Mouse (Mus musculus) heart, embryonic 12.5 days (tissue): ENCODE data around the gene Mapkapk3. TPM values are rescaled to one million over a fixed set of nuclear protein-coding genes. Genes with fewer than 3 reads are reported as not detected.
A peak's percentile ranks its signal among the peaks of the same experiment; 100 is the strongest.

Experiments
- ATAC-seq: fragments of 200-750 bp; cut with Nextera tagmentation; 2 replicates; pipeline ENCODE4 v1.8.0; 2017; ENCODE audit warnings: moderate TSS enrichment, moderate library complexity; ENCODE audit not compliant: insufficient number of reproducible peaks, low FRiP score
- H3K27ac ChIP-seq: fragments of 300-500 bp; sonication (generic); 2 replicates; pipeline ENCODE4 v1.5.1; 2016; ENCODE audit warnings: mild to moderate bottlenecking, moderate library complexity; ENCODE audit not compliant: poor library complexity, severe bottlenecking
- H3K27me3 ChIP-seq: fragments of 300-500 bp; sonication (generic); replicated peaks from 2 replicates; pipeline ENCODE4 v1.6.1; 2016; ENCODE audit warnings: mild to moderate bottlenecking, moderate library complexity
- H3K36me3 ChIP-seq: fragments of 300-500 bp; sonication (generic); 2 replicates; pipeline ENCODE4 v1.6.1; 2016; ENCODE audit warnings: mild to moderate bottlenecking, moderate library complexity
- H3K4me1 ChIP-seq: fragments of 300-500 bp; sonication (generic); replicated peaks from 2 replicates; pipeline ENCODE4 v1.6.1; 2016; ENCODE audit warnings: mild to moderate bottlenecking
- H3K4me2 ChIP-seq: fragments of 300-500 bp; sonication (generic); 2 replicates; pipeline ENCODE4 v1.6.1; 2016; ENCODE audit warnings: mild to moderate bottlenecking, moderate library complexity
- H3K4me3 ChIP-seq: fragments of 300-500 bp; sonication (generic); 2 replicates; pipeline ENCODE4 v1.5.1; 2016; ENCODE audit warnings: mild to moderate bottlenecking
- H3K9ac ChIP-seq: fragments of 300-500 bp; sonication (generic); 2 replicates; pipeline ENCODE4 v1.6.1; 2016; ENCODE audit warnings: mild to moderate bottlenecking, moderate library complexity
- H3K9me3 ChIP-seq: fragments of 300-500 bp; sonication (generic); replicated peaks from 2 replicates; pipeline ENCODE4 v1.6.1; 2016; ENCODE audit warnings: mild to moderate bottlenecking, moderate library complexity
- WGBS: fragments of 180-500 bp; shearing (Covaris S2); methylation state at CpG from one replicate; pipeline ENCODE4 v1.1.7; 2016; 5-methylcytosine and 5-hydroxymethylcytosine counted together
- polyA plus RNA-seq: library from polyadenylated mRNA; unstranded; fragments of >200 nt; fragmentation: Nextera tagmentation; extraction: Ambion mirVana; gene quantifications from 2 replicates; pipeline ENCODE4 v1.2.1, GENCODE M21; 2016

The Mapkapk3 gene
- polyA plus RNA-seq, 1 experiment from 2014 or later = 7.1 TPM

DNA sequence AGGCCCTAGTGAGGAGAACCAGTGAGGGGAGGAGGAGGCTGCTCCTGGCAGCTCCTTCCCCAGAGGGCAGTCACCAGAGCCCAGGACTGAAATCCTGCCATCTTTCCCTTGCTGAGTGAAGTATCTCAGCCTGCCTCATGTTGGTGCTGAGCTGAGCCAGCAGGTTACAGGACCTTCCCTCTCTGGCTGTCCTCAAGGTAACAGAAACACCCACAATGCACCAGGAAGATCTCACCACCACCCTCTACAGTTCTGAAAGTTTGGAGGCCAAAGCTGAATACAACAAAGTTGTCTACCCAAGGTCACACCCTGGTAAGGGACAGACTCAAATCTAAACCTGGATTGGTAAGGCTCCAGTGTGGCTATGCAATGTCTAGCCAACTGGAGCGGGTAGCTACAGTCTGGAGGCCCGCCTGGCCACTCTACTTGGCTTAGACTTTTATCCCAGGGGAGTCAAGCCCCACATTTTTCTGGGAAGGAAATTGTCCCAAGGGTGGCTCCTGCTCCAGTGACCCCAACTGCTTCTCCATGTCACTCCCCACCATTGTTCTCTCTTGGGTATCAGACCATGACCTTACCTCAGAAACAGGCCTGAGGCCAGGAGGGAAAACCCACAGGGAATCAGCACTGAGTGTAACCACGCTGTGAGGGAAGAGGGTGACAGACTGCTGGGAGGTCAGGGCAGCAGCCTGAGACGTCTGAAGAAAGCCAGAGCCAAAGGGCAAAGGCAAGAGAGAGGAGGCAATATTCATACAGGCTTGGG, 35.3 kb upstream of the Mapkapk3 start:
- no peak for ATAC-seq
- H3K4me2 ChIP-seq = no peak overlapping the region
- H3K27me3 ChIP-seq = no peaks in the 10 kb centered on the region
- H3K9ac ChIP-seq = no peak overlapping the region
- H3K9me3 ChIP-seq = no peaks in the 10 kb centered on the region
- WGBS = 68% methylated on average over 4 of the region's 4 CpGs
- no peaks in the 10 kb centered on the region for H3K36me3 ChIP-seq
- H3K4me1 ChIP-seq = peaks cover 20% of the 10 kb centered on the region; the same call in 1 of the 2 replicates
- no peak overlapping the region for H3K4me3 ChIP-seq
- H3K27ac ChIP-seq = no peak overlapping the region

DNA sequence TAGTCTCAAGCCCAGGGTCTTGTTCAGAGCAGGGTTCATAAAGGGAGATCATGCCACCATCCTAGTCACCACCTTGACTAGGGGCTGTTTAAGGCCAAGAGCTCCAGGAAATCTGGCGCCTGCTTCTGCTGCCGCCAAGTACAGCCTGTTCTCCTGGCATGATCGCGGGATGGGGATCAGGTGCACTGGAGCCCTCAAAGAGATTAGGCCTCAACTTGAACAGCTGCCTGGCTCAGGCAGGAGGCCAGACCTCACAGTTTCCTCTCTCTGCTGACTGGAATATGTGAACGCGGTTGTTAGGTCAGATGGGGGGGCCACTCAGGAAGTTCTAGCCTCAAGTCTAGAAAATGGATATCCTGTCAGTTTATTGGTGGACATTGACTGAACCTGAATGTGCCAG, 33.9 kb upstream of the Mapkapk3 start:
- Histone ChIP-seq H3K9me3 (no peaks in the 10 kb centered on the region), H3K27me3 (no peaks in the 10 kb centered on the region), H3K4me1 (peaks cover 20% of the 10 kb centered on the region; the same call in 1 of the 2 replicates), H3K4me3 (no peak overlapping the region), H3K27ac (no peak overlapping the region), H3K4me2 (no peak overlapping the region), H3K9ac (no peak overlapping the region), H3K36me3 (no peaks in the 10 kb centered on the region)
- 49% methylated on average over 6 of the region's 6 CpGs for WGBS
- no peak for ATAC-seq

DNA sequence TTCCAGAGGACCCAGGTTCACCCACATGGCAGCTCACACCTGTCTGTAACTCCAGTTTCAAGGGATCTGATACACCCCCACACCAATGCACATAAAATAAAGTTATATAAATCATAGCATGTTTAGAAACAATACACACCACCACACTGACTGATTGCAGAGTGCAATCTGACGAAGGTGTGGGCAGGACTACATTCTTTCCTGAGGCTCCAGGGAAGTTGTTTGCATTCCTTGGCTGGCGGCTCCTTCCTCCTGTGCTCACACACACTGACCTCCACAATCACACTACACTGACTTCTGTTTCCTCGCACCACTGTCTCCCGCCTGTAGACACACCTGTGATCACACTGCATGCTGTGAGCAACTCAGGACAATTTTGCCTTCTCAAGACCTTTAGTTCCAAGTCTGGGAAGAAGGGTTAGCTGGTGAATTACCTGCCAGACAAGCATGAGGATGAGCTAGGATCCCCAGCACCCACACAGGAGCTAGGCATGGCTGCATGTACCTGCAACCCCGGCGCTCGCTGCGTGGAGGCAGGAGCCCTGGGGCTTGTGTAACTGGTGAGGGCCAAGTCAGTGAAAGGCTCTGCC, 32.9 kb upstream of the Mapkapk3 start:
- no peaks in the 10 kb centered on the region for H3K27me3 ChIP-seq
- WGBS = 66% methylated on average over 8 of the region's 8 CpGs
- peaks cover 20% of the 10 kb centered on the region; the same call in 1 of the 2 replicates for H3K4me1 ChIP-seq
- ATAC-seq = no peak
- no peak overlapping the region for H3K4me2 ChIP-seq
- H3K9me3 ChIP-seq = no peaks in the 10 kb centered on the region
- no peaks in the 10 kb centered on the region for H3K36me3 ChIP-seq
- no peak overlapping the region for H3K4me3 ChIP-seq
- no peak overlapping the region for H3K9ac ChIP-seq
- no peak overlapping the region for H3K27ac ChIP-seq

DNA sequence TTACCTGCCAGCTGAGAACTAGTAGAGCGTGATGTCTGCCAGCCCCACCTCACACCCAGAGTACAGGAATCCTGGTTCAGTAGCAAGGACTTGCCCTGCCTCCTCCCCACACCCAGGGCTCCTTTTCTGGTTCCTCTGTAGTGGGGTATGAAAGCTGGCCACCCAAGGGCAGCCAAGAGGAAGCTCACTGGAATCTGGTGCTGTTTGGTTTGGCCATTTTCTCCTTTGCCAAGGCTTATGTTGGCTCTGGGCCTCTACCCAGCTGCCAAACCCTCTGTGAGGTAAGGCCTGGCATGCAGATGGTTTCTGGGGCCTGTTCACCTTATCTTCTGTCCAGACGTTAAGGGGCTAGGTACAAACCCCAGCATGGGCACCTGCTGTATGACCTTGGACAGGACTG, 26.1 kb upstream of the Mapkapk3 start:
- H3K27me3 ChIP-seq = no peaks in the 10 kb centered on the region
- H3K4me1 ChIP-seq = 0 out of 2 replicates have a peak, but pooled peaks cover 5% of the 10 kb centered on the region
- H3K9ac ChIP-seq = no peak overlapping the region
- no peak for ATAC-seq
- H3K36me3 ChIP-seq = no peaks in the 10 kb centered on the region
- H3K9me3 ChIP-seq = no peaks in the 10 kb centered on the region
- no peak overlapping the region for H3K4me2 ChIP-seq
- no peak overlapping the region for H3K27ac ChIP-seq
- WGBS = 64% methylated on average over 2 of the region's 2 CpGs
- no peak overlapping the region for H3K4me3 ChIP-seq

DNA sequence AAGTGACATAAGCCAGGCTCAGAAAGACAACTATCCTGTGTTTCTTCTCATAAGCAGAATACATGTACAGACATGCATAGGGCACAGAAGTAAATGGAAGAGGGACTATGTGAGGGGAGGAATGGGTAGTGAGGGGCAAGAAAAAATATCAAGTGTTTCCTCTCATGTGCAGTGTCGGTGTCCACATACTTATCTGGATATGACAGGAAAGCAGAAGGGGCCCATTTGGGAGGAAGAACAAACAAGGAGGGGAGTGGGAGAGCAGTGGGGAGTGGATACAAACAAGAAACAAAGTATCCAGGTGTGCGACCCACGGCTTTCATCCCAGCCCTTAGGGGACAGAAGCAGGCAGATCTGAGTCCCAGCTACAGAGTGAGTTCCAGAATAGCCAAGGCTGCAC, 24.2 kb upstream of the Mapkapk3 start:
- no peak for ATAC-seq
- H3K4me3 ChIP-seq = no peak overlapping the region
- 0 out of 2 replicates have a peak, but pooled peaks cover 5% of the 10 kb centered on the region for H3K4me1 ChIP-seq
- no peaks in the 10 kb centered on the region for H3K9me3 ChIP-seq
- no peak overlapping the region for H3K4me2 ChIP-seq
- no peak overlapping the region for H3K27ac ChIP-seq
- no peak overlapping the region for H3K9ac ChIP-seq
- H3K36me3 ChIP-seq = no peaks in the 10 kb centered on the region
- H3K27me3 ChIP-seq = no peaks in the 10 kb centered on the region
- 48% methylated on average over 3 of the region's 3 CpGs for WGBS

DNA sequence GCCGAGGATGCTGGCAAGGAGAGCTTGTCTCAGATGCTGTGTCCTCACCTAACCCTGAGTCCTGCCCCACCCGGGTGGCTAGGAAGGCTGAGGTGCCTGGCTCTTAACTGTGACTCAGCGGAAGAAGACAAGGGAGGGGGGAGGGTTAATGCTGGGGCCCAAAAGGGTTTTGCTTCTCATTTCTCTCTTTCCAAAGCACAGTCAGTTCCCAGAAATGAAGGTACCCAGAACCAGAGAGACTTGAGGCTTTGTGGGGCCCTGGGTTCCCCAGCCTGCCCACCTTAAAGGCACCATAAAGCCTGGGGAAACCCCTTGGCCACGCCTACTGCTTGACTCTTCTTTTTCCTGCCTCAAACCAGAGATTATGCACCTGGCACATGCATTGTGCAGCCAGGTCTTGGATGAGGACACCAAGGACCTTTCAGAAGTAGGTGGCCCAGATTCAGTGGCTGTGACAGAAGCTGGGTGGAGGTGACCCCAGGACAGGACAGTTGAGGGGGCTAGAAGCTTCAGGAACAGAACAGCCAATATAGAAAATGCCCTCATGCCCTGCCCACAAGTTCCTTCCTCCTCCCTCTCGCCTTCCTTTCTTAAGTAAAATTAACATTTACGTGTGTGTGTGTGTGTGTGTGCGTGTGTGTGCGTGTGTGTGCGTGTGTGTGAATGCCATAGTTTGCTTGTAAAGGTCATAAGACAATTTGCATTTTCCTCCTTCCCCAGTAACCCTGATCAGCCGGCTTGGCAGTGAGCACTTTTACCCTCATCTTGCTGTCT, 23.3 kb upstream of the Mapkapk3 start:
- Histone ChIP-seq H3K4me3 (no peak overlapping the region), H3K9me3 (no peaks in the 10 kb centered on the region), H3K9ac (no peak overlapping the region), H3K27me3 (no peaks in the 10 kb centered on the region), H3K36me3 (no peaks in the 10 kb centered on the region), H3K27ac (no peak overlapping the region), H3K4me2 (no peak overlapping the region), H3K4me1 (peaks cover 13% of the 10 kb centered on the region)
- peak; percentile 78 for ATAC-seq
- WGBS = 49% methylated on average over 10 of the region's 10 CpGs

DNA sequence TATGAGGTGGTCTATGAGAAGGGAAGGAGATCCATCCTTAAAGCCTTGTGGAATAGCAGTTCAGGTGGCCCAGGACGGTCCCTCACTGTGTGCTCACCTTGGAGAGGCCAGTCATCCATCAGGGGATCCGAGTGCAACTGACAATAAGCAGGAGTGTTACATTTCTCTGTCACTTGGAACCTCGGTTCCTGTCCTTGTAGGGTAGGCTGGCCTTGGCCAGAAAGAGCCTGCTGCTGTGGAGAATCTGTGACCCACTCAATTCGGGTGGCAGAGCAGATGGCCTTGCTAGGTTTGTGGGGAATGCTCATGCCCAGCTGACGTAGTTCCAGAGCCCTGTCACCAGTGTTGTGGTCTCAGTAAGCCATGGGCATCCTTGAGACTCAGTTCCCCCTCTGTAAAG, 19.9 kb upstream of the Mapkapk3 start:
- 60% methylated on average over 5 of the region's 5 CpGs for WGBS
- Histone ChIP-seq H3K9ac (no peak overlapping the region), H3K36me3 (no peaks in the 10 kb centered on the region), H3K9me3 (no peaks in the 10 kb centered on the region), H3K4me3 (no peak overlapping the region), H3K4me2 (no peak overlapping the region), H3K27ac (0 out of 2 replicates have a peak overlapping the region, but pooled peaks have one; percentile 2), H3K27me3 (no peaks in the 10 kb centered on the region), H3K4me1 (peaks cover 40% of the 10 kb centered on the region)
- no peak for ATAC-seq

DNA sequence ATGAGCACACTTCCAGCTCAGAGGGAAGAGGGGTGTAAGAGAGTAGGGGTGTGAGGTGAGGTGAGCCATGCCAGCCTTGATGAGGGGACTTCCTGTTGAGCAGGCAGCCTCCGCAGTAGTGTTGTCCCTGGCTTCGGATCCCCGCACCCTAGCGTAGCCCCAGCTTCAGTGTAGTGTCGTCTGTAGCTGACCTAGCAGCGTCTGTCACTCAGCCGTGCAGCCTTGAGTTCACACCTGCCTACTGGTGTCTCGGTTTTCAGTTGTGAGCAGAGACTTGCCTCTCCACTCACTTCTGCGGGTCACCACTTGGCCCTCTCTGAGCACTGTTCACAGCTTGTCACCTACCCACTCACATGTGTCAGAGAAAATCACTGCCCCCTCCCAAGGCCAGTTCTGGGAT, 19.5 kb upstream of the Mapkapk3 start:
- WGBS = 58% methylated on average over 9 of the region's 9 CpGs
- ATAC-seq = no peak
- Histone ChIP-seq H3K36me3 (no peaks in the 10 kb centered on the region), H3K4me1 (peaks cover 40% of the 10 kb centered on the region), H3K4me2 (no peak overlapping the region), H3K9me3 (no peaks in the 10 kb centered on the region), H3K9ac (no peak overlapping the region), H3K4me3 (no peak overlapping the region), H3K27me3 (no peaks in the 10 kb centered on the region), H3K27ac (0 out of 2 replicates have a peak overlapping the region, but pooled peaks have one; percentile 2)

DNA sequence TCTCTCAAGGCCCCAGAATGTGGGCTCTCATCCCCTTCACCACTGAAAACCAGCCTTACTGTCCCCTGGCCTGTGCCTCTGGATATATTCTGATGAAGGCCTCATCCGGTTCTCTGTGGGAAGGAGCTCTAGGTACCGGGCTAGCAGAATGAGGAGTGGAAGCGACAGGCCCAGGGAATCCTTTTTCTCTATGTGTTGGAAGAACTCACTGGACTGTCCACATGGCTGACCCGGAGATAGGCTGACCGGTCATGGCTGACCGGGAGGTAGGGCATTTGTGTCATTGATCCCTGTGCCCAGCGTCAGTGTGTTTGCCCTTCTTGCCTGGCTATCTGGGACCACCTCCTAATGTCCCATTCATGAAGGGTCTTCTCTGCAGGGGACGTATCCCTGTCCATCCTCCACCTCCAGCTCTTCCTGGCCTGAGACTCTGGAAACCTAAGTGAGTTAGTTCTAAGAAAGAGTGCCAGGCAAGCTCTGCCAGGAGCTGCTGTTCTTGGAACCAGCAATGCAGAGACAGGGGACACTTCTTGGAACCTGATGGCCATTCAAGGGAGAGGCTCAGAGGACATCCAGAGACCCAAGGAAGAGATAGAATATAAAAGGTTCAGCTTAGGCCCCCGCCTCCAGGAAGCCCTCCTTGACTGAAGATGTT, 18.8 kb upstream of the Mapkapk3 start:
- H3K27ac ChIP-seq = peak overlapping the region; percentile 83
- H3K4me1 ChIP-seq = peaks cover 44% of the 10 kb centered on the region

DNA sequence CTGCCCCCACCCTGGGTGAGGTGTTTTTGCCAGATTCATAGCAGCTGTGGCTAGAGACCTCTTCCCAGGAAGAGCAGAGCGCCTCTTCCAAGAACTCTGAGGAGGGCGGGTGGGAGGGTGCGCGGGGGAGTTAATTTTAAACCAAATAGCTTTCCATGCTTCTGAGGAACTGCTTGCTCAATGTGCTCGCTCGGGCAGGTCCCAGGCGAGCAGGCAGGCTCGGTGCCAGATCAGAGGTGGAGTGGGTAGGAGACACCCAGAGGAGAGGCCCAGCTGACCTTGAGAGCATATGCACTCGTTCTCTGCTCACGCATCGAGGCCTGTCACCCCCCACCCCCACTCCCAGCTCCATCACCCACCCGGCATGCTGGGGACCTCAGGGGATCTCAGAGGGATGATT, 18.2 kb upstream of the Mapkapk3 start:
- Histone ChIP-seq H3K4me2 (peak overlapping the region; percentile 8; the same call in 1 of the 2 replicates), H3K27ac (peak overlapping the region; percentile 83), H3K9me3 (no peaks in the 10 kb centered on the region), H3K4me1 (peaks cover 46% of the 10 kb centered on the region), H3K36me3 (no peaks in the 10 kb centered on the region), H3K27me3 (no peaks in the 10 kb centered on the region), H3K9ac (peak overlapping the region; percentile 30; the same call in 1 of the 2 replicates), H3K4me3 (no peak overlapping the region)
- ATAC-seq = no peak
- WGBS = 44% methylated on average over 12 of the region's 12 CpGs

More for the DNA sequence above, 18.8 kb upstream of the Mapkapk3 start:
- Histone ChIP-seq H3K4me3 (no peak overlapping the region), H3K9ac (no peak overlapping the region), H3K9me3 (no peaks in the 10 kb centered on the region), H3K27me3 (no peaks in the 10 kb centered on the region), H3K36me3 (no peaks in the 10 kb centered on the region), H3K4me2 (no peak overlapping the region)
- no peak for ATAC-seq
- WGBS = 86% methylated on average over 9 of the region's 9 CpGs
